Mouse (Mus musculus) forebrain, postnatal 0 days (tissue): ENCODE data around the gene Nfkb1. TPM values are rescaled to one million over a fixed set of nuclear protein-coding genes. Genes with fewer than 3 reads are reported as not detected.
A peak's percentile ranks its signal among the peaks of the same experiment; 100 is the strongest.

ENCODE experiments used
- ATAC-seq: fragments of 200-750 bp; cut with Nextera tagmentation; 2 replicates; pipeline ENCODE4 v1.8.0; 2017; ENCODE audit warnings: mild to moderate bottlenecking, moderate library complexity
- DNase-seq: peaks from one replicate; pipeline ENCODE4 v3.0.0-alpha.2; 2015
- H3K27ac ChIP-seq: fragments of 300-500 bp; sonication (generic); 2 replicates; pipeline ENCODE4 v1.5.1; 2014; ENCODE audit warnings: low read depth, mild to moderate bottlenecking, antibody characterized with exemption, low read length, moderate library complexity, mixed read lengths
- H3K27me3 ChIP-seq: fragments of 300-500 bp; sonication (generic); 2 replicates; pipeline ENCODE4 v1.6.1; 2014; ENCODE audit warnings: mild to moderate bottlenecking, low read length, mixed read lengths; ENCODE audit not compliant: insufficient read depth
- H3K36me3 ChIP-seq: fragments of 300-500 bp; sonication (generic); 2 replicates; pipeline ENCODE4 v1.6.1; 2014; ENCODE audit warnings: mild to moderate bottlenecking, moderate library complexity; ENCODE audit not compliant: insufficient read depth
- H3K4me1 ChIP-seq: fragments of 300-500 bp; sonication (generic); 2 replicates; pipeline ENCODE4 v1.6.1; 2014; ENCODE audit warnings: antibody characterized with exemption; ENCODE audit not compliant: insufficient read depth
- H3K4me2 ChIP-seq: fragments of 300-500 bp; sonication (generic); 2 replicates; pipeline ENCODE4 v1.6.1; 2014; ENCODE audit warnings: low read depth, mild to moderate bottlenecking, moderate library complexity
- H3K4me3 ChIP-seq: fragments of 300-500 bp; sonication (generic); 2 replicates; pipeline ENCODE4 v1.5.1; 2014; ENCODE audit warnings: low read depth, low read length, mixed read lengths
- H3K9ac ChIP-seq: fragments of 300-500 bp; sonication (generic); 2 replicates; pipeline ENCODE4 v1.6.1; 2014; ENCODE audit warnings: mild to moderate bottlenecking
- H3K9me3 ChIP-seq: fragments of 300-500 bp; sonication (generic); 2 replicates; pipeline ENCODE4 v1.6.1; 2016; ENCODE audit warnings: low read length
- CTCF ChIP-seq: sonication (generic); IDR thresholded peaks from 2 replicates; pipeline ENCODE4 v1.5.1; 2016; ENCODE audit warnings: antibody characterized with exemption, control low read depth, low read depth
- WGBS: fragments of 180-500 bp; shearing (Covaris S2); extraction: QIAGEN DNeasy Blood & Tissue Kit; methylation state at CpG from one replicate; pipeline ENCODE4 v1.1.7; 2014; 5-methylcytosine and 5-hydroxymethylcytosine counted together
- polyA plus RNA-seq: library from polyadenylated mRNA; unstranded; fragments of >200 nt; fragmentation: Nextera tagmentation; extraction: Ambion mirVana; gene quantifications from 2 replicates; pipeline ENCODE4 v1.2.1, GENCODE M21; 2015
- total RNA-seq: library from RNA; depleted of rRNA; stranded (reverse); fragments of >200 nt; gene quantifications from 2 replicates; pipeline ENCODE4 v1.2.3, GENCODE M21; 2014

Nfkb1 gene
- total and polyA plus RNA-seq, 2 experiments from 2014 or later, result 4.4 to 22.5 TPM

DNA sequence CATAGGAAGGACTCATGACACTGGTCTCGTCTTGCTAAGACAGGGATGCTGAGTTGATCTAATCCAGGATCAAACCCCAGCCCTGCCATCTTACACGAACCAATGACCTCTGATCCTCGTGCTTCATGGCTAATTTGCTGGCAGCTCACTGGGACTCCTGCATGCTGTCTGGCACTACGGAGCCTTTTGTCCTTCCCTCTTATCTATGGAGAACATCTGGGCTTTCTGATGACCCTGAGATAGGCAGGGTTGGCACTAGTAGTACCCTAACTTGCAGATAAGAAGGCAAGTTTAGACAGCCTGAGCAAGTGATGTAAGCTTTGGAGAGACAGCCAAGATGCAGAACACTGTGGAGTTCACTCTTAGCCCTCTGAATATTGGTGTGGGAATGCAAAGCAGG, 59.5 kb downstream of the Nfkb1 start:
- DNase-seq (no peak), ATAC-seq (no peak)
- H3K4me3 ChIP-seq, result no peak overlapping the region
- H3K9me3 ChIP-seq, result no peaks in the 10 kb centered on the region
- H3K4me1 ChIP-seq, result no peaks in the 10 kb centered on the region
- no peak for TF ChIP-seq CTCF
- WGBS, result 66% methylated on average over 4 of the region's 4 CpGs
- 0 out of 2 replicates have a peak, but pooled peaks cover 2% of the 10 kb centered on the region for H3K36me3 ChIP-seq
- no peak overlapping the region for H3K9ac ChIP-seq
- H3K4me2 ChIP-seq, result no peak overlapping the region
- H3K27ac ChIP-seq, result no peak overlapping the region
- no peaks in the 10 kb centered on the region for H3K27me3 ChIP-seq

DNA sequence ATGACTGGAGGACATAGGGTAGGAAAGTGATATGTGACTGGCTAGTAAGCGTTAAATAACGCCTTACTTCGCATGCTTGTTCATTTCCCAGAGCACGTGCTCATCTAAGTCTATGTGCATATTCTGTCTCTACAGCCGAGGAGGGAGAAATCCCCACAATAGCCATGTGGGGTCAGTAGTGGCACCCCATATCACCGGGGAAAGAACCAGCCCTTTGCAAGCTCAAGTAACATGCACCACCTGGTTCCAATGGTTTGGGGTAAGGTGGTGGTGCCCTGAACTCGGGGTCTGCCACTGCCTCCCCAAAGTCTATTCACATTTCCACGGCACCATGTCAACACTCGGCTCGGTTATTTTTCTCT, 60.3 kb downstream of the Nfkb1 start:
- H3K4me2 ChIP-seq, result no peak overlapping the region
- peak; percentile 63 for TF ChIP-seq CTCF
- whole genome bisulfite sequencing, result 62% methylated on average over 10 of the region's 10 CpGs
- peak; percentile 89 for ATAC-seq
- H3K4me1 ChIP-seq, result no peaks in the 10 kb centered on the region
- H3K9me3 ChIP-seq, result no peaks in the 10 kb centered on the region
- DNase-seq, result peak; percentile 45
- H3K27ac ChIP-seq, result no peak overlapping the region
- H3K27me3 ChIP-seq, result no peaks in the 10 kb centered on the region
- 0 out of 2 replicates have a peak, but pooled peaks cover 3% of the 10 kb centered on the region for H3K36me3 ChIP-seq
- no peak overlapping the region for H3K4me3 ChIP-seq
- no peak overlapping the region for H3K9ac ChIP-seq

DNA sequence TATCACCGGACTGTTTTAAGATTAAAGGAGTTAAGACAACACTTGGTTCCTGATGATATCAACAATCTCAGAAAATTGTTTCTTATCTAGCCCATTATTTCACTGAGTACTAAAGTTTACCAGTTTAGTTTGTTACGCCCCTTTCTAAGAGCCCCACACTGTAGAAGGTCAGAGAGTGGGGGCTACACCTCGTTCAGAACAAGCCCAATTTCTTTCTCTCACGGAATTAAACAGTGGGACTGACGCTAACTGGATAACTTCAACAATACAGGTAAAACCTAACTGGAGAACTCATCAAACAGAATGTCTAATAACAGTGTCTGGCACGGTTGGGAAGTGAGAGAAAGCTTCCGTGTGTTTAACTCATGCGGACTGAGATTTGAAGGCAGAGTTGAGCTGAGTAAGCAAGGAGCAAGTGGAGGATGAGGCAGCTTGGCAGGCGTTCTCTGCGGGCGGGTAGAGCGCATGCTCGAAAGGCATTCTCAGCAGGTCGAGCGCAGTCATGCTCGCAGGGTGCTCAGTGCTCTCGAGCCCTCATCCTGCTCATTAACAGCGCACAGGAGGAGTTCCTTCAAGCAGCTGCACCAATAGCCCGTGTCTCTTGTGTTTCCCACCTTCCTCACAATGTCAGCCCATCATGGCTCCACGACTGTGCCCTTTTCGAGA, 60.8 kb downstream of the Nfkb1 start:
- H3K9me3 ChIP-seq, result no peaks in the 10 kb centered on the region
- peak; percentile 41 for DNase-seq
- ATAC-seq, result peak; percentile 87
- 0 out of 2 replicates have a peak, but pooled peaks cover 3% of the 10 kb centered on the region for H3K36me3 ChIP-seq
- H3K4me3 ChIP-seq, result no peak overlapping the region
- H3K4me1 ChIP-seq, result no peaks in the 10 kb centered on the region
- no peak overlapping the region for H3K9ac ChIP-seq
- H3K4me2 ChIP-seq, result no peak overlapping the region
- no peak for TF ChIP-seq CTCF
- no peak overlapping the region for H3K27ac ChIP-seq
- H3K27me3 ChIP-seq, result no peaks in the 10 kb centered on the region
- 62% methylated on average over 21 of the region's 21 CpGs for WGBS

DNA sequence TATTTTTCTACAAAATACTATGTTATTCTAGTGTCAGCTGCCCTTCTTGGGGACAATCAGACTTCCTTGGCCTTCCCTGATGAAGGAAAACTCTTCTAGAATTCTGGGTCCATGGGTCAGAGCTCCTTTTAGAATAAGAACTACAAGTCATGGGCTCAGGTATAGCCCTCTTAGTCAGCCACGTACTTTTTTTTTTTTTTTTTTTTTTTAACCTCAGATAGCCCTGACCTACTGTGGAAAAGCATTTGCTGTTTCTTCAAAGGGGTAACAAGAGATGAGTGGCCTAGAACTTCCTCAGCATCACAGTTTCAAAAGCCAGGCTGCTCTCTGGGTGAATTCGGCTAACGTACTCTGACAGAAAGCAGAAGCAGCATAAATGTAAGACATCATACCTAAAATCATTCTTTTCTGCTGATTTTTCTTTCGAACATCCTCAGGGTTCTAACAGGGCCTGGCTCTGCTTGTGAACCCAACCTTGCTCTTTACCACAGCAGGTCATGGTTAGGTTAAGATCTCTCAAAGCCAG, 61.5 kb downstream of the Nfkb1 start:
- Histone ChIP-seq H3K27me3 (no peaks in the 10 kb centered on the region), H3K9ac (no peak overlapping the region), H3K4me2 (no peak overlapping the region), H3K27ac (no peak overlapping the region), H3K4me3 (no peak overlapping the region), H3K9me3 (no peaks in the 10 kb centered on the region), H3K36me3 (0 out of 2 replicates have a peak, but pooled peaks cover 8% of the 10 kb centered on the region), H3K4me1 (no peaks in the 10 kb centered on the region)
- WGBS, result 92% methylated on average over 4 of the region's 4 CpGs
- no peak for TF ChIP-seq CTCF
- ATAC-seq (no peak), DNase-seq (no peak)

DNA sequence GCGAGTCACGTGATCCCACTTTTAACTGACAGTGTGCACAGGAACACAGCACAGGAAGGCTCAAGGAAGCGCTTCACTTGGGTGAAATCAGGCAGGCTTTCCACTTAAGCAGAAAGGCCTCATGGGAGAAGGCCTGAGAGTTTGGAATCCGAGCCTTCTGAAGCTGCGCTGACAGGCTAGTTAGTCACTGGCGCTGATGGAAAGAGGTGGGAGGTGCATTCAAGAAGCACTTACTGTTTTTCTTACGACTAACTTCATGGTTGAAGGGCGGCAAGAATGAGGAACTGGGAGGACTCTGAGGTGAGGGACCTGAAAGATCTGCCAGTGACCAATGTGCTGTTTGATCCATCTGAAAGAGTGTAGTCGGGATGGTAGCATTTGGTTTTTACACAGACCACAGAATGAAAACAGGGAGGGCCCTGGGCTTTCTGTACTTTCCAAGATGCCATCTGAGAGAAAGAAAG, 62.6 kb downstream of the Nfkb1 start:
- Histone ChIP-seq H3K9me3 (no peaks in the 10 kb centered on the region), H3K36me3 (0 out of 2 replicates have a peak, but pooled peaks cover 14% of the 10 kb centered on the region), H3K4me1 (no peaks in the 10 kb centered on the region), H3K4me3 (no peak overlapping the region), H3K27ac (no peak overlapping the region), H3K9ac (no peak overlapping the region), H3K4me2 (no peak overlapping the region), H3K27me3 (no peaks in the 10 kb centered on the region)
- WGBS, result 89% methylated on average over 9 of the region's 9 CpGs
- ATAC-seq (no peak), DNase-seq (no peak)
- no peak for TF ChIP-seq CTCF

DNA sequence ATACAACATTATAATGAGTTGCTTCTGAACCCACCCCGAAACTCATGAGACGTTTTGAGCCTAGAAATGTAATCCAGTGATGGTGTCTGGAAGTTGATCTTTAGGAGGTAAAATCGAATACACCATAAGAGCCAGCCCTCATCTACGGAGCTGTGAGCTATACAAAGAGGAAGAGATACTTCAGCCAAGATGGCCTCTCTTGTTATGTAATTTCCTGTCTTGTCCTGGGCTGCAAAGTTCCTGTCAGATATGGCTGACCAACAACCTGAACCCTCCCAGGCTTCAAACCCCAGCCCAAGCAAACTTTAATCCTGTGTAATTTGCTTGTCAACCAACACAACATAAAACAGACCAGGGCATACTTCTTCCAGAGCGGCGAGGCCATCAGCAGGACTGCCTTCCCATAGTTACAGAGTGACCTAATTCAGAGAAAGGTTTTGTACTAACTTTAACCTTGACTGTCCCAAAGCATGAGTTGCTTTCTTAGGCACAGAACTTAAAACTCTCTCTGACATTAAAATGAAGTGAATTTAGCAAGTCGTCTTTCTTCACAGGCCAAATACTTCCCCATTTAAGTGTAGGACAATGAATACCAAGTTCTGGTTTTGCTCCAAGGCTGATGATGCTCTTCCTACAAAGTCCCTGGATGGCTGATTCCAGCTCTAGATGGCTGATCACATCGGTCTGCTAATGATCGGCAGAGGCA, 63.2 kb downstream of the Nfkb1 start:
- no peak overlapping the region for H3K27ac ChIP-seq
- 0 out of 2 replicates have a peak, but pooled peaks cover 14% of the 10 kb centered on the region for H3K36me3 ChIP-seq
- DNase-seq, result no peak
- no peak overlapping the region for H3K4me2 ChIP-seq
- no peak overlapping the region for H3K4me3 ChIP-seq
- no peaks in the 10 kb centered on the region for H3K27me3 ChIP-seq
- H3K9me3 ChIP-seq, result no peaks in the 10 kb centered on the region
- H3K9ac ChIP-seq, result no peak overlapping the region
- 88% methylated on average over 9 of the region's 9 CpGs for WGBS
- no peak for TF ChIP-seq CTCF
- no peak for ATAC-seq
- H3K4me1 ChIP-seq, result no peaks in the 10 kb centered on the region

DNA sequence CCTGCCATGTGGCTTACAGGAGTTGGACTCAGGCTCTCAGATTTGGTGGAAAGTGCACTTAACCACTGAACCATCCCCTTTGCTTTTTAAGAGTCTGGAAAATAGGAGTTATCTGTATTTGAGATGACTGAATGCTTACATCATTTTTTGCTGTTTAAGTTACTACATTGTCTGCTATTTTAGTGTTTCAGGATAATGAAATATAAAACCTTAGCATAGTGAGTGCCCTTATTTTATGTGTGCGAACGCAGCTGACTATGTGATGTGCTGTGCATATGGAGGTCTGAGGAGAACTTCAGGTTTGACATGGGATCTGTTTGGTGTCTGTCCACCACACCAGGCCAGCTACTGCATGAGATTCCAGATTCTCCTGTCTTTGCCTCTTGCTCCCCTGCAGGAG, 66.1 kb downstream of the Nfkb1 start:
- no peak overlapping the region for H3K4me2 ChIP-seq
- no peak overlapping the region for H3K9ac ChIP-seq
- no peaks in the 10 kb centered on the region for H3K27me3 ChIP-seq
- WGBS, result 94% methylated on average over 2 of the region's 2 CpGs
- no peak for TF ChIP-seq CTCF
- H3K9me3 ChIP-seq, result no peaks in the 10 kb centered on the region
- H3K4me3 ChIP-seq, result no peak overlapping the region
- H3K36me3 ChIP-seq, result 0 out of 2 replicates have a peak, but pooled peaks cover 14% of the 10 kb centered on the region
- ATAC-seq, result no peak
- no peak overlapping the region for H3K27ac ChIP-seq
- H3K4me1 ChIP-seq, result no peaks in the 10 kb centered on the region
- no peak for DNase-seq
